Mouse (Mus musculus) kidney, embryonic 16.5 days (tissue): ENCODE measurements around the gene Mbtps2. TPM values are rescaled to one million over a fixed set of nuclear protein-coding genes. Genes with fewer than 3 reads are reported as not detected.
A peak's percentile ranks its signal among the peaks of the same experiment; 100 is the strongest.

ENCODE experiments used
- ATAC-seq: fragments of 200-750 bp; cut with Nextera tagmentation; 2 replicates; pipeline ENCODE4 v1.8.0; 2017; ENCODE audit warnings: moderate TSS enrichment; ENCODE audit not compliant: low FRiP score, low TSS enrichment
- H3K27ac ChIP-seq: fragments of 300-500 bp; sonication (generic); 2 replicates; pipeline ENCODE4 v1.5.1; 2014; ENCODE audit warnings: low read length
- H3K27me3 ChIP-seq: fragments of 300-500 bp; sonication (generic); 2 replicates; pipeline ENCODE4 v1.6.1; 2014; ENCODE audit warnings: low read length, control low read depth, mixed read lengths; ENCODE audit not compliant: insufficient read depth
- H3K36me3 ChIP-seq: fragments of 300-500 bp; sonication (generic); 2 replicates; pipeline ENCODE4 v1.6.1; 2014; ENCODE audit warnings: low read length, control low read depth, mixed read lengths; ENCODE audit not compliant: insufficient read depth
- H3K4me1 ChIP-seq: fragments of 300-500 bp; sonication (generic); 2 replicates; pipeline ENCODE4 v1.6.1; 2014; ENCODE audit warnings: low read length, control low read depth, mixed read lengths; ENCODE audit not compliant: insufficient read depth
- H3K4me2 ChIP-seq: fragments of 300-500 bp; sonication (generic); replicated peaks from 2 replicates; pipeline ENCODE4 v1.6.1; 2014; ENCODE audit warnings: low read depth, low read length
- H3K4me3 ChIP-seq: fragments of 300-500 bp; sonication (generic); 2 replicates; pipeline ENCODE4 v1.5.1; 2014; ENCODE audit warnings: mild to moderate bottlenecking, low read length
- H3K9ac ChIP-seq: fragments of 300-500 bp; sonication (generic); replicated peaks from 2 replicates; pipeline ENCODE4 v1.6.1; 2014; ENCODE audit warnings: low read length
- H3K9me3 ChIP-seq: fragments of 300-500 bp; sonication (generic); 2 replicates; pipeline ENCODE4 v1.6.1; 2016; ENCODE audit warnings: low read length, control low read depth
- WGBS: fragments of 180-500 bp; shearing (Covaris S2); extraction: QIAGEN DNeasy Blood & Tissue Kit; methylation state at CpG from one replicate; pipeline ENCODE4 v1.1.7; 2014; 5-methylcytosine and 5-hydroxymethylcytosine counted together
- polyA plus RNA-seq: library from polyadenylated mRNA; unstranded; fragments of >200 nt; fragmentation: Nextera tagmentation; extraction: Ambion mirVana; gene quantifications from 2 replicates; pipeline ENCODE4 v1.2.1, GENCODE M21; 2015

Gene Mbtps2
- 21.2 and 24.9 TPM in 2 replicates for polyA plus RNA-seq

DNA sequence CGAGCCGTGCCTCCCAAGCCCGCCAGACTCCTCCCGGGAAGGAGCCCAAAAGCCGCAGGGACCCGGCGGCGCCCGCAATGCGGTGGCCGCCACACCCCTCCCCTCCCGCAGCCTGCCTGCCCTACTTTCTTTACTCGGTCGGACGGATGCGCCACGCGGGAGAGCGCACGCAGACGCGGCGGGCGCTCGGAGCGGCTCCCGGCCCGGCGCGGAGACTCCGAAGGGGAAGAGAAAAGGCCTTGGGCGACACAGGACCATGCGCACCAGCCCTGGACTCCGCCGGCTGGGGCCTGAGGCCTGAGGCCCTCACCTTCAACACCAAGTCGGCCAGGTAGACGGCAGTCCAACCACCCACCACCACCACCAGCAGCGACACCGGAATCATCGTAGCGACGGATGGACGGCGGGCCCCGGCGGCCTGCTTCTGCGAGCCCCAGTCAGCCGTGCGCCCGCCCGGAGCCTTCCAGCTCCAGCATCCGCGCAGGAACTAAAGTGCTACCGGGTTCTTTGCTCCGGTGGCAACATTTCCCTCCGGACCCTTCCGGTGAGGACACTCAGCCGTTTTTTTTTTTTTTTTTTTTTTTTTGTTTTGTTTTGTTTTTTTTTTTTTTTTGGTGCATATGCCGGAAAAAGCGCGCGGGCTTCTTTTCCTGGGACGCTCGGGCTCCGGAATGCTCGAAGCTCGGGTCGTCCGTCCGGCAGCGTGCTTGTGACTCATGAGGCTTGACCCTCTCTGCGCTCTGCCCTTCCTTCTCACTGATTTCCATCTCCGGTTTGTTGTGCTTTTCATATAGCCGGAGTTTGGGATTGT is at the start of gene Mbtps2:
Gene Mbtps2, minus strand, starts transcription at position 530 of the 811 bp plus-strand sequence.
- peak; percentile 90 for ATAC-seq
- peak within 1 kb of the TSS; percentile 49 for H3K4me2 ChIP-seq
- H3K9me3 ChIP-seq: no peaks in the 10 kb centered on the region
- H3K4me3 ChIP-seq: peak within 1 kb of the TSS; percentile 65
- H3K4me1 ChIP-seq: no peaks in the 10 kb centered on the region
- peak within 1 kb of the TSS; percentile 95 for H3K27ac ChIP-seq
- no peaks in the 10 kb centered on the region for H3K36me3 ChIP-seq
- peak within 1 kb of the TSS; percentile 90 for H3K9ac ChIP-seq
- no peaks in the 10 kb centered on the region; the same call in 1 of the 2 replicates for H3K27me3 ChIP-seq
- whole genome bisulfite sequencing: 20% methylated on average over 43 of the region's 74 CpGs

DNA sequence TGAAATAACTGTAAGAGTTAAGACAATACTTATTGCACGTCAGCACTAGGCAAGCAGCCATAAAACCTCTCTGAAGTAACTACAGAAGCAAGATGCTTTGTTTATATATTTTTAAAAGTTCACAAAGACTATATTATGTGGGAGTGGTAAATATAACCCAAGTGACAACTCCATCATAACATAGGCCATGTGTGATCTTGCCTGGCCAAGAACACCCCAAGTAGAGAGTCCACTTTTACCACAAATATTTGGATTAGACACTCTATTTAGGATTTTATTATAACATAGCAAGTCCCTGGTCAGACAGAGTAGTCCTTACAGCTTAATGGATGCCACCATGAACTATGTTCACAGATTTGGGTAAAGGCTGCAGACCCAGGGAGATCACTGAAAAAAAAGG is 47.9 kb upstream of the Mbtps2 start:
- Histone ChIP-seq H3K4me2 (no peak overlapping the region), H3K4me3 (no peak overlapping the region), H3K27ac (no peak overlapping the region), H3K9ac (no peak overlapping the region), H3K4me1 (no peaks in the 10 kb centered on the region), H3K9me3 (no peaks in the 10 kb centered on the region), H3K36me3 (no peaks in the 10 kb centered on the region), H3K27me3 (no peaks in the 10 kb centered on the region; the same call in 1 of the 2 replicates)
- WGBS: 55% methylated on average over 1 of the region's 1 CpGs
- no peak for ATAC-seq

DNA sequence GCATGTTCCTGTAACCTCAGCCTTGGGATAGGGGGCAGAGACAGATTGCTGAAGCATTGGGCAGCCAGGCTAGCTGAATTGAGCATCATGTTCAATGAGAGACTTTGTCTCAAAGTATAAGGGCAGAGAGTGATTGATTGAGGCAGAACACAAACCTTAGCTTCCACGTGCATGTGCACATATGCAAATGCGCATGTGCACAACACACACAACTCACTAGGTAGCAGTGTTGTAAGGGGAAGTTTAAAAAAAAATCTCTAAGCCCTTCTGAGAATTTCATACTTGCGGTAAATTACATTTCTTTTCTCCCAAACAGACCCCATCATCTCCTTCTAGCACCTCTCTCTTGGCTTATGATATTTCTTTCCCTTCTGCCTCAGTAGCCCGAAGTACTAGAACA is 46.2 kb upstream of the Mbtps2 start:
- Histone ChIP-seq H3K9me3 (no peaks in the 10 kb centered on the region), H3K36me3 (no peaks in the 10 kb centered on the region), H3K4me1 (no peaks in the 10 kb centered on the region), H3K27me3 (no peaks in the 10 kb centered on the region; the same call in 1 of the 2 replicates), H3K27ac (no peak overlapping the region), H3K9ac (no peak overlapping the region), H3K4me2 (no peak overlapping the region), H3K4me3 (no peak overlapping the region)
- 81% methylated on average over 4 of the region's 4 CpGs for WGBS
- ATAC-seq: no peak

DNA sequence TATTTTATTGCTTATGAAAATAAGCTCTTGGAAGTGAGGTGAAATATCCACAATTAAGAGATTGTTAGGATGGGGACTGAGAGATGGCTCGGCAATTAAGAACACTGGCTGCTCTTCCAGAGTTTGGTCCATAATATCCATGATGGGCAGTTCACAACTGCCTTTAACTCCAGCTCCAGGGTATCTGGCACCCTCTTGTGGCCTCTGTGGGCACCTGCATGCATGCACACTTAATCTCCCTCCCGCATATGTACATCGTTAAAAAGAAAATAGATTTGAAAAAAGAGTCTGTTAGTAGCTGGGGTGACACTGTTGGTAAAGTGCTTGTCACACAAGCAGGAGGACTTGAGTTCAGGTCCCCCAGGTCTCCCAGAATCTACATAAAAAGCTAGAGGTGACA is 45.8 kb upstream of the Mbtps2 start:
- no peak for ATAC-seq
- WGBS: 26% methylated on average over 3 of the region's 3 CpGs
- no peaks in the 10 kb centered on the region; the same call in 1 of the 2 replicates for H3K27me3 ChIP-seq

DNA sequence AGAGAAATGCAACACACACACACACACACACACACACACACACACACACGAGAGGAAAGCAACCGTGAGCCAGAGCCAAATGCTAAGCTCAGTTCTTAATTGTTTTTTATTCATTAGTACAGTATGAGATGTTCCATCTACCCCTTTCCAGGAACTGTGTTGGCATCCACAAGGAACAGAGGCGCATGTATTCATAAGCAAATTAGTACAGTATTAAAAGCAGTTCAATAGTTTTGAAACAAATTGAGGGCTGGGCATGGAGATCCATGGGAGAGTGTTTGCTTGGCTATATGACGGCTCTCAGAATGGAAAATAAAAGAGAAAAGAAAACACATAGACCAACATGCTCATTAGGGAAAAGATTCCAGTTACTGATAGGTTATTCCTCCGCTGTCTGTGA is 44.3 kb upstream of the Mbtps2 start:
- Histone ChIP-seq H3K27ac (no peak overlapping the region), H3K9me3 (no peaks in the 10 kb centered on the region), H3K4me2 (no peak overlapping the region), H3K9ac (no peak overlapping the region), H3K4me1 (no peaks in the 10 kb centered on the region), H3K4me3 (no peak overlapping the region), H3K27me3 (no peaks in the 10 kb centered on the region; the same call in 1 of the 2 replicates), H3K36me3 (no peaks in the 10 kb centered on the region)
- no peak for ATAC-seq
- WGBS: 86% methylated on average over 5 of the region's 5 CpGs

More for the DNA sequence above, 45.8 kb upstream of the Mbtps2 start:
- H3K9ac ChIP-seq: no peak overlapping the region
- no peak overlapping the region for H3K4me3 ChIP-seq
- H3K4me2 ChIP-seq: no peak overlapping the region
- no peaks in the 10 kb centered on the region for H3K36me3 ChIP-seq
- H3K4me1 ChIP-seq: no peaks in the 10 kb centered on the region
- no peaks in the 10 kb centered on the region for H3K9me3 ChIP-seq
- H3K27ac ChIP-seq: no peak overlapping the region

DNA sequence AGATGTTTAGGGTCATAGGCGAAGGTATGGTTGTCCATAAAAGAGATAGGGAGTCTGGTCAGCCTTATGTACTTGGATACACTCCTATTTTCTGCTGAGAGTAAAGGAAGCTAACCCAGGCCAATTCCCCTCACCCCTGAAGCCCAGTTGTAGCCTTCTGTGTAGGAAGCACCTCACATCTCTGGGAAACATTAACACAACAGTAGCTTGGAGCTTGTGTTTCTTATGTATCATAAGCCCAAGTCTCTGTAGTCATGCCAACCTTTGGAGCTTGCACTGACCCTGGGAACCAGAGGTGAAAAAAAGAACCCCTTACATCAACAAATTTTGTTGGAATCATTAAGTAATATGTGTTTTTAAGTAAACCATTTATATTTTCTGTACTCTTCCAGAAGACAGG is 38.7 kb upstream of the Mbtps2 start:
- no peaks in the 10 kb centered on the region; the same call in 1 of the 2 replicates for H3K27me3 ChIP-seq
- H3K27ac ChIP-seq: no peak overlapping the region
- H3K36me3 ChIP-seq: no peaks in the 10 kb centered on the region
- no peak overlapping the region for H3K4me2 ChIP-seq
- H3K4me1 ChIP-seq: no peaks in the 10 kb centered on the region
- ATAC-seq: no peak
- WGBS: 50% methylated on average over 1 of the region's 1 CpGs
- no peak overlapping the region for H3K9ac ChIP-seq
- H3K4me3 ChIP-seq: no peak overlapping the region
- no peaks in the 10 kb centered on the region for H3K9me3 ChIP-seq

DNA sequence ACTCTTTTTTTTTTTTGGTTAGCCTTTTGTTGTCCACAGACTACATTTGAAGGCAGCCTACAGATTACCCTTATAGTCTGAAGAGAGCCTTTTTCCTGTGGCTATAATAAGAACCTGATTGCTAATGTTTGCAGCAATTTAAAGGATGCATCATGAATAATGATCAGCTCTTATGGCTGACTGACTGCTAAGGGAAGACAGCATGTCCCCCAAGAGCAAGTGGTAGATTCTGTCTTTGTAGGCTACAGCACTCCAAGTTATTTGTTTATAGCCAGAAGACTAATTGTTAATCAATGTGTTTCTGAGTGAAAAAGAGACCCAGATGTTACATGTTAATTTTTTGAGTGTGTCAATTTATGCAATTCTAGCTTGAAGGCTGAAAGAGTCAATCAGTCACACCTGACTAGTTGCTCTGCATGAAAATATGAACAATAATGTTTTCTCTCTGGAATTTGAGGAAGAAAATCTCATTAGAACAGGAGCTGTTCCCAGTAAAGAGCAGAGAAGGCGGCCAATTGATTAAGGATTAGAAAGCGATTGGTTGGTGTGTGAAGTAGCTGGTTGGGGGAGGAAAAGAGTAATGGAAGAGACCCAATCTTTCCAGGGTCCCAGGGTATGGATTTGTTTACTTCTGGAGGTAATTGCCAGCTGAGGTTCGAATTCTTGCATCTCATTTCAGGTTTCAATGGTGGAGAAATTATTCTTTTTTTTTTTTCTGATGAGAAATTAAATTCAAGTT is 35.3 kb upstream of the Mbtps2 start:
- Histone ChIP-seq H3K4me2 (no peak overlapping the region), H3K9ac (no peak overlapping the region), H3K4me1 (no peaks in the 10 kb centered on the region), H3K9me3 (no peaks in the 10 kb centered on the region), H3K36me3 (no peaks in the 10 kb centered on the region), H3K27me3 (no peaks in the 10 kb centered on the region), H3K4me3 (no peak overlapping the region), H3K27ac (no peak overlapping the region)
- ATAC-seq: no peak
- WGBS: 64% methylated on average over 3 of the region's 3 CpGs

DNA sequence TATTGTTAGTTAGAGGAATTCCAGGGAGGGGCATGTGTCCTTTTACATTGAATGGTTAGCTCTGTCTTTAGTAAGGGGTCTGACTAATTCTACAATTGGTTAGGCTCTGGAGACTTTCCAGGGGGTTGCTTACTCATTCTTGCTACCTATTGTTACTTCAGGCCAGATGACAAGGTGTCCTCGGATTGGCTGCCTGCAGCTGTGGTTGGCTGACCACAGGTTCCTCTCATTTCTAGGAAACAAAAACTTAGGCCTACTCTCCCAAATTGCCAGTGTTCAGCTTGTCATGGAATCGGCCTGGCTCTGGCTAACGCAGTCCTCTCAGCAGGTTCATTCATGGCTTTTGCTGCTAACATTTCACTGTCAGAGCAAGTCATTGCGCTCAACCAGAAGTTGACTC is 31.8 kb upstream of the Mbtps2 start:
- Histone ChIP-seq H3K4me1 (no peaks in the 10 kb centered on the region), H3K27ac (no peak overlapping the region), H3K9ac (no peak overlapping the region), H3K4me3 (no peak overlapping the region), H3K4me2 (no peak overlapping the region), H3K9me3 (peaks cover 3% of the 10 kb centered on the region; the same call in 1 of the 2 replicates), H3K27me3 (no peaks in the 10 kb centered on the region), H3K36me3 (no peaks in the 10 kb centered on the region)
- ATAC-seq: no peak
- WGBS: 84% methylated on average over 4 of the region's 4 CpGs

DNA sequence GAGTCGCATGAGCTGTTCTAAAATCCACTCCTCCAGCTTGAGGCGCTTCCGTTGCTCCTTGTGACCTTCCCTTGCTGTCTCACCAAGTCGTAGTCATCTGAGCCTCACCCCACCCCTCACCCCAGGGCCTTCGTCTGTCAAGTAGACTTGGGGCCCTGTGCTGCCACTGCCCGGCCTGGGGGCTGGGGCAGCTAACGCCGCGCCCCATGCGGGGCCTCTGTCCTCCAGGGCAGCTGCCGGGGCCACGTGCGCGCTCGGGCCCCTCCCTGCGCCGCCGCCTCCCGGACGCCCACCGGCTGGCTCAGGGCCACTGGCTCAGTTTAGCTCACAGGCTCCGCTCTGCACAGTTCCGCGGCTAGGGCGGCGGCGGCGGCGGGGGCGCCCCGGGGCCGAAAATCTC is 14.4 kb upstream of the Mbtps2 start:
- Histone ChIP-seq H3K9ac (no peak overlapping the region; the same call in 1 of the 2 replicates), H3K4me1 (no peaks in the 10 kb centered on the region), H3K9me3 (no peaks in the 10 kb centered on the region), H3K4me3 (peak overlapping the region; percentile 5; the same call in 1 of the 2 replicates), H3K27me3 (no peaks in the 10 kb centered on the region), H3K36me3 (no peaks in the 10 kb centered on the region), H3K4me2 (peak overlapping the region; percentile 52), H3K27ac (no peak overlapping the region)
- WGBS: 34% methylated on average over 30 of the region's 32 CpGs
- ATAC-seq: peak; percentile 63

DNA sequence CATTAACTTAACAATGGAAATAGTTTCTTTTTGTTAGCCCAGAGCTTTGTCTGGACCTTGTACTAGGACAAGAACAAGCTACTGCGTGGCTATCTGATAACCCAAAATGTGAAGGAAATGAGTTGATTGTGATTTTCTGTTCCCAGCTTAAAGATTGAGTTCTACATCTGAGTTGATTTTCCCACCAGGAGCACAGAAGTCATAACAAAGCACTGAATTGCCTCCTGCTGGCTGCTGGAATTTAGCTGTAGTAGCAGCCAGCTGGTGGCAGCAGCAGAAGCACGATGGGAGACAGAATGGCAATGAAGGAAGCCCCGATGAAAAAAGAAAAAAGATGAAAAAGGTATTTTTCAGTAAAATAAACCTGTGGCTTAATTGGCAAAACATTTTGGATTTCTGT is 2.9 kb upstream of the Mbtps2 start:
- H3K4me1 ChIP-seq: no peaks in the 10 kb centered on the region
- WGBS: 7% methylated on average over 3 of the region's 3 CpGs
- H3K9me3 ChIP-seq: no peaks in the 10 kb centered on the region
- H3K27me3 ChIP-seq: no peaks in the 10 kb centered on the region; the same call in 1 of the 2 replicates
- ATAC-seq: no peak
- no peak overlapping the region for H3K4me2 ChIP-seq
- H3K36me3 ChIP-seq: no peaks in the 10 kb centered on the region
- no peak overlapping the region for H3K9ac ChIP-seq
- H3K4me3 ChIP-seq: no peak overlapping the region
- no peak overlapping the region for H3K27ac ChIP-seq
